Mouse (Mus musculus): ENCODE results near the gene Nkain1. TPM values are rescaled to one million over a fixed set of nuclear protein-coding genes. Genes with fewer than 3 reads are reported as not detected.
A peak's percentile ranks its signal among the peaks of the same experiment; 100 is the strongest.

The Nkain1 gene
- total RNA-seq, 1 experiment: 20.1 TPM

GRCm38 (mm10) chr4:130572545-130572944, 1.4 kb downstream of the Nkain1 start:
- DNase-seq (ENCODE audit: low read depth, low spot score): no peak
- no peaks in the 10 kb centered on the region for H3K36me3 ChIP-seq (ENCODE audit: control insufficient read depth, insufficient read depth, low read length, poor library complexity, severe bottlenecking)
- H3K4me3 ChIP-seq (ENCODE audit: insufficient read depth in 1 of 2, low read depth in 1 of 2, low read length in 2 of 2, poor library complexity in 1 of 2, severe bottlenecking in 1 of 2): peak overlapping the region; percentile 82 to 98; a peak in 1 of 4 replicates
- H3K4me1 ChIP-seq (ENCODE audit: control insufficient read depth in 2 of 2, insufficient read depth in 2 of 2, low read length in 2 of 2, poor library complexity in 1 of 2): peaks cover 0 to 15% of the 10 kb centered on the region in 2 experiments; a peak in 2 of 4 replicates
- H3K9me3 ChIP-seq (ENCODE audit: control insufficient read depth, insufficient read depth, low read depth, low read length): no peaks in the 10 kb centered on the region
- no peak for TF ChIP-seq MAFK (IDR thresholded peaks at IDR 0.05; ENCODE audit: insufficient read depth, low read depth, low read length)
- TF ChIP-seq CHD2 (IDR thresholded peaks at IDR 0.05; ENCODE audit: low read depth, low read length): no peak
- no peak for TF ChIP-seq ZC3H11A (IDR thresholded peaks at IDR 0.05; ENCODE audit: borderline replicate concordance, low read depth, low read length)
- TF ChIP-seq HCFC1 (IDR thresholded peaks at IDR 0.05; ENCODE audit: borderline replicate concordance, insufficient read depth, low read length): no peak
- TF ChIP-seq ZNF384 (IDR thresholded peaks at IDR 0.05; ENCODE audit: low read depth, low read length): no peak
- no peak overlapping the region for H3K9ac ChIP-seq (ENCODE audit: insufficient read depth, low read depth, low read length, poor library complexity, severe bottlenecking)
- no peak overlapping the region for H3K27ac ChIP-seq (ENCODE audit: insufficient read depth, low read depth, low read length, poor library complexity, severe bottlenecking)
- in situ Hi-C loops (cut with MboI; ENCODE audit: low sequenced_read_pairs in 2 of 2, unreplicated experiment in 2 of 2): no loop called here

GRCm38 (mm10) chr4:130570941-130571720, 2.8 kb downstream of the Nkain1 start:
- TF ChIP-seq MAFK (IDR thresholded peaks at IDR 0.05; ENCODE audit: insufficient read depth, low read depth, low read length) (no peak), ZC3H11A (IDR thresholded peaks at IDR 0.05; ENCODE audit: borderline replicate concordance, low read depth, low read length) (no peak), CHD2 (IDR thresholded peaks at IDR 0.05; ENCODE audit: low read depth, low read length) (no peak), HCFC1 (IDR thresholded peaks at IDR 0.05; ENCODE audit: borderline replicate concordance, insufficient read depth, low read length) (no peak), ZNF384 (IDR thresholded peaks at IDR 0.05; ENCODE audit: low read depth, low read length) (no peak)
- in situ Hi-C loops (cut with MboI; ENCODE audit: low sequenced_read_pairs in 2 of 2, unreplicated experiment in 2 of 2): no loop called here
- H3K4me1 ChIP-seq (ENCODE audit: control insufficient read depth in 2 of 2, insufficient read depth in 2 of 2, low read length in 2 of 2, poor library complexity in 1 of 2): peaks cover 0 to 13% of the 10 kb centered on the region in 2 experiments; a peak in 2 of 4 replicates
- H3K9me3 ChIP-seq (ENCODE audit: control insufficient read depth, insufficient read depth, low read depth, low read length): no peaks in the 10 kb centered on the region
- H3K4me3 ChIP-seq (ENCODE audit: insufficient read depth in 1 of 2, low read depth in 1 of 2, low read length in 2 of 2, poor library complexity in 1 of 2, severe bottlenecking in 1 of 2): no peak overlapping the region
- no peaks in the 10 kb centered on the region for H3K36me3 ChIP-seq (ENCODE audit: control insufficient read depth, insufficient read depth, low read length, poor library complexity, severe bottlenecking)
- DNase-seq (ENCODE audit: low read depth, low spot score): no peak
- H3K27ac ChIP-seq (ENCODE audit: insufficient read depth, low read depth, low read length, poor library complexity, severe bottlenecking): no peak overlapping the region
- H3K9ac ChIP-seq (ENCODE audit: insufficient read depth, low read depth, low read length, poor library complexity, severe bottlenecking): no peak overlapping the region

DNA sequence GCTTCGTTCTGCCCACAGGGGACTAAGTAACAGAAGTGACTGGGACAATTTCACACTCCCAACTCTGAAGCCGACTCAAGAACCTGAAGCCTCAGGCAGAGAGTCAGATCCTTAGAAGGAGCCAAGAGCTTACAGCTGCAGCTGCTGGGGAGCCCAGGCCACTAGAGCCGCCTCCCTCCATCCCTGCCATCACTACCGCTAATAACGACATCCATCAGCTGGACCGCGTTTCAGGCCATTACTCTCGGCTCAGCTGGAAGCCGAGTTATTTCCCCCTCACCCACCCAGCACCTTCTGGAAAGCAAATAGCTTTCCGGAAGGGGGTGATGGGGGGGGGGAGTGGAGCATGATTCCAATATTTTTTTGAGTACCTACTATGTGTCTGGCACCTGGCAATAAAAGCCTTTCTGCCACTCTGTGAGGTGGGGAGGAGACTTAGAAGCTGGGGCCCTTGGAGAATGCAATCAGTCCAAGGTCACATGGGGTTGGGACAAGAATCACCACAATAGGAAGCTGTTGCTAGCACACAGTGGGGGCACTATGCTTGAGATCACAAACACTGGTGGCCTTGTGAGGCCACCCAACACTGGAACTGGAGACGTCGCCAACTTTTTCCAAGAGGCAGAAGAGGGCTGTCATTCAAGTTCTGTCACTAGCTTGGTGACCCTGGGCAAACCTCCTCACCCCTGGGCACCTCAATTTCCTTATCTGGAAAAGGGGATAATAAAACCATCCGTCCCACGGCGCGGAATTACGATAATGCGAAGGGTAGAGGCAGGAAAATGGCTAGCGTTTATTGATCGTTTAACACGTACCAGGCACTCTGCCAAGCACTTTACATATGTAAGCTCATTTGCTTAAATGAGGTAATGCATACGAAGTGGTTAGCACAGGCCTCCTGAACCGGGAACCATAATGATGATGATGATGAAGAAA, 5.7 kb downstream of the Nkain1 start:
- Histone ChIP-seq H3K9me3 (ENCODE audit: control insufficient read depth, insufficient read depth, low read depth, low read length) (no peaks in the 10 kb centered on the region), H3K9ac (ENCODE audit: insufficient read depth, low read depth, low read length, poor library complexity, severe bottlenecking) (no peak overlapping the region), H3K4me1 (ENCODE audit: control insufficient read depth in 2 of 2, insufficient read depth in 2 of 2, low read length in 2 of 2, poor library complexity in 1 of 2) (peaks cover 0 to 13% of the 10 kb centered on the region in 2 experiments; a peak in 2 of 4 replicates), H3K4me3 (ENCODE audit: insufficient read depth in 1 of 2, low read depth in 1 of 2, low read length in 2 of 2, poor library complexity in 1 of 2, severe bottlenecking in 1 of 2) (no peak overlapping the region), H3K36me3 (ENCODE audit: control insufficient read depth, insufficient read depth, low read length, poor library complexity, severe bottlenecking) (peaks cover 1% of the 10 kb centered on the region; the same call in 1 of the 2 replicates), H3K27ac (ENCODE audit: insufficient read depth, low read depth, low read length, poor library complexity, severe bottlenecking) (no peak overlapping the region)
- DNase-seq (ENCODE audit: low read depth, low spot score): no peak
- TF ChIP-seq HCFC1 (IDR thresholded peaks at IDR 0.05; ENCODE audit: borderline replicate concordance, insufficient read depth, low read length): no peak
- no peak for TF ChIP-seq ZC3H11A (IDR thresholded peaks at IDR 0.05; ENCODE audit: borderline replicate concordance, low read depth, low read length)
- TF ChIP-seq CHD2 (IDR thresholded peaks at IDR 0.05; ENCODE audit: low read depth, low read length): no peak
- TF ChIP-seq ZNF384 (IDR thresholded peaks at IDR 0.05; ENCODE audit: low read depth, low read length): no peak
- TF ChIP-seq MAFK (IDR thresholded peaks at IDR 0.05; ENCODE audit: insufficient read depth, low read depth, low read length): no peak
- in situ Hi-C loops (cut with MboI; ENCODE audit: low sequenced_read_pairs in 2 of 2, unreplicated experiment in 2 of 2): no loop called here

DNA sequence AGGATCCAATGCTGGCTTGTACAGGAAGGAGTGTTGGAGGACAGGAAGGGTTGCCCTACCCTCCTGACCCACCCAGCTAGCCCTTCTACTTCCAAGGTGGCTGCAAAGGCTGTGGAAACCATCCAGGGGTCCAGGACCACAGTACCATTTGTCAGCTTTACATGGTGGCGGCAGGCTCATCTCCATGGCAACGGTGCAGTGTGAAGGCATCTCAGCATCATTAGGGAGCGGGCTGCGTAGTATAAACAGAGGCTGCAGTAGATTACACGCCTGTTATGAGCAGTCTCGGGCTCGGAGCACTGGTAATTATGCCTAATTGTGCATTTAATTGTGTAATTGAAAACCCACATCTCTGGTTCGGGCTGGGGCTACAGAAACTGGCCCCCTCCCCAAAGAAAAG, 10.2 kb downstream of the Nkain1 start:
- in situ Hi-C loops (cut with MboI; ENCODE audit: low sequenced_read_pairs in 2 of 2, unreplicated experiment in 2 of 2): no loop called here
- peaks cover 0 to 22% of the 10 kb centered on the region in 2 experiments; a peak in 3 of 4 replicates for H3K4me1 ChIP-seq (ENCODE audit: control insufficient read depth in 2 of 2, insufficient read depth in 2 of 2, low read length in 2 of 2, poor library complexity in 1 of 2)
- no peak for DNase-seq (ENCODE audit: low read depth, low spot score)

More for the DNA sequence above, 10.2 kb downstream of the Nkain1 start:
- Histone ChIP-seq H3K36me3 (ENCODE audit: control insufficient read depth, insufficient read depth, low read length, poor library complexity, severe bottlenecking) (peaks cover 1% of the 10 kb centered on the region; the same call in 1 of the 2 replicates), H3K9ac (ENCODE audit: insufficient read depth, low read depth, low read length, poor library complexity, severe bottlenecking) (no peak overlapping the region), H3K27ac (ENCODE audit: insufficient read depth, low read depth, low read length, poor library complexity, severe bottlenecking) (no peak overlapping the region), H3K4me3 (ENCODE audit: insufficient read depth in 1 of 2, low read depth in 1 of 2, low read length in 2 of 2, poor library complexity in 1 of 2, severe bottlenecking in 1 of 2) (no peak overlapping the region), H3K9me3 (ENCODE audit: control insufficient read depth, insufficient read depth, low read depth, low read length) (no peaks in the 10 kb centered on the region)
- TF ChIP-seq HCFC1 (IDR thresholded peaks at IDR 0.05; ENCODE audit: borderline replicate concordance, insufficient read depth, low read length) (no peak), ZNF384 (IDR thresholded peaks at IDR 0.05; ENCODE audit: low read depth, low read length) (no peak), MAFK (IDR thresholded peaks at IDR 0.05; ENCODE audit: insufficient read depth, low read depth, low read length) (no peak), ZC3H11A (IDR thresholded peaks at IDR 0.05; ENCODE audit: borderline replicate concordance, low read depth, low read length) (no peak), CHD2 (IDR thresholded peaks at IDR 0.05; ENCODE audit: low read depth, low read length) (no peak)

Data from ES-E14 (cell line).